Mouse (Mus musculus) megakaryocyte-erythroid progenitor cell, adult 5 weeks (primary cell): ENCODE results near the gene Chfr. TPM values are rescaled to one million over a fixed set of nuclear protein-coding genes. Genes with fewer than 3 reads are reported as not detected.

Experiments
- polyA plus RNA-seq: library from polyadenylated mRNA; stranded (reverse); fragments of >175 nt; gene quantifications from 2 replicates; pipeline ENCODE4 v1.2.3, GENCODE M21; 2012

Gene Chfr
- 43.5 and 55.3 TPM in 2 replicates for polyA plus RNA-seq

GRCm38 (mm10) chr5:110135293-110136086 lies at the start of gene Chfr:
Gene Chfr (plus strand): TSS chr5:110135842.

DNA sequence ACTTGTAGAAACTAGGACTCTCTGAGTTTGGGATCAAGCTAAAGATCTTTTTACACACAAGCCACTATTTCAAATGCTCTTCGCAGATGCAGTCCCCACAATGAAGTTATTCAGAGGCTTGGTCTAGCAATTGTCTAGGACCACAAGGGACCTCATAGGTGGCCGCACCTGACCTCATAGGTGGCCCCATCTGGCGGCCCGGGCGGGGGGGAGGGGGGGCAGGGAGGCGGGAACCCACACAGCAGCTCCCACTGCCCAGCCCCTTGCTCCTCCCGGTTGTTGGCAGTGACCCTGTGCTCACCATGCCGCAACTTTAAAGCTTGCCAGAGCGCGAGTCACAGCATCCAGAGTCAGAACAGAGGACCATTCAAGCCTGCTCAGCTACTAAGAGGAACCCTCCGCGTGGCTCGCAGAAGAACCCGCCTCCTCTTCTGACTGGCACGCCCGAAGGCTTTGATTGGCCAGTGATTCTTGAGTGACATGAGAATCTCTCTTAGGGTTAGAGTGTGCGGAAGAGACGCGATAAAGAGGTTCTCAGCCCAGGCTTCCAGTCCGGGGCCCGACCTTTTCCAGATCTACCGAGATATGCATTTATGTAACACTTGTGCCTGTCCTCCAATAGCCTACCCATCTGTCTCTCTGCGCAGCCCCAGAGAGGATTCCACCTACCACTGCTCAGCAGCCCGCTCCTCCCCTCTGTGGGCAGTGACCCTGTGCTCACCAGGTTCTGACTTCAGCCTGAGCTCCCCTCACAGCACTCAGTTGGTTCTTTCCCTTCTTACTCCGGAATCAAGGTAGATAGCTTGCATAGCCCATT lies 41.4 kb upstream of the Chfr start, which contains the start of gene Gm35315:
Gene Gm35315 (minus strand): TSS at position 391 of the 817 bp plus-strand sequence.

GRCm38 (mm10) chr5:110099656-110100580 lies 35.7 kb upstream of the Chfr start, which contains the start of gene Plcxd1:
Gene Plcxd1 (plus strand): TSS chr5:110099969.

DNA sequence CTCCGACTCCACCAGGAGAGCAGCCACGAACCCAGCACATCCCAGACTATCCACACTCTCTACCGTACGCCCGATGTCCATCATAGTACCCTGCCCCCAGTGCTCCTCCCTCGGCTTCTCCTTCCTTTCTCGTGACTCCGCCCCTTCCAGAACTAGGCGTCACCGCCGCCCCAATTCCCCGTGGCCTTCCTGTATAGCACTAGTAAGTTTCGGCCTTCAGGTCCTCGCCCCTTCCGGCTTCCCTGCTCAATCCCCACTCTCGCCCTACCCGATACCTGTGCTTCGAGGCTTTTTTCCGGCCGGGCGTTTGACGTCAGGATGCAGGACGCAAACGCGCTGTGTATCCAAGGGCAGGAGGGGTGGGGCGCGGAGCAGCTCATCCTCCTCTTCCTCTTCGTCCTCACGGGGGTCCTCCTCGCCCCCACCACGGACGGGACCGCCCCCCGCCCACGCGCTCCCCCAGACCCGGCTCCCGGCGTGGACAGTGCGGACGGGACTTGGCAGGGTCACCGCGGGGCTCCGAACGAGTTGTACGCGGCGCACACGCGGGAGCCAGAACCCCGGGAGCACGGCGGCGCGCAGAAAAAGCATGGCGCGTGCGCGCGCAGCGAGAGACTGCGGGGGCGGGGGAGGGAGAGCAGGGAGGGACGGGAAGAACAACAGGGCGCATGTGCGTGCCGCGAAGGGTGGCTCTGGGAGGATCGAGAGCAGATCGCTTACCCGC lies 27.9 kb upstream of the Chfr start, which contains the start of gene Gtpbp6:
Gene Gtpbp6 (minus strand): TSS at position 617 of the 724 bp plus-strand sequence.

DNA sequence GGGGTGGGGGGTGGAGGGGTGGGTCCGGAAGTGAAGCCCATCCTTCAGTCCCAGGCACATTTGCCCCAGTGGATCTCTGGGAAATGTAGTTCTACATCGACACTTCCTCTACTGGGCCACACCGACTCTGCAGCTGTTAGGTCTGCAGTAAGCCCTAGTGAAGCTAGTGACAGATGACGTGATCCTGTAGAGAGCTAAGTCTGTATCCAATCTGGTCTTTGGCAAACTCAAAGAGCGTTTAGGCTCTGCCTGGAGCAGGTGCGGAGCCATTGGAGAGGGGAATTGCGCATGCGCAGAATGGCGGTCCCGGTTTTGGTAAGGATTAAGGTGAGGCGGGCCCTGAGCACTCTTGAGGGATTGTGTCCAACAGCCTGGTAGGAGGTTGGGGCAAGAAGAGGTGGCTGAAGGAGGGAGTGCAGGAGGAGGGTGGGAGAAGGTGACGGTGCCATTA lies 25.6 kb upstream of the Chfr start, which contains the start of gene Zfp605:
Gene Zfp605 (plus strand): TSS at position 102 of the 451 bp plus-strand sequence.

GRCm38 (mm10) chr5:110176362-110177020 lies 40.8 kb downstream of the Chfr start, which contains the start of gene Golga3:
Gene Golga3 (plus strand): TSS chr5:110176701.

Other genes with a start within 250 kb of the Chfr start
- gene Gm15446, start 212.4 kb upstream of the Chfr start, polyA plus RNA-seq = 0.28 and 0.30 TPM in 2 replicates
- gene Zfp932, start 139.3 kb upstream of the Chfr start, polyA plus RNA-seq = 0.65 and 1.6 TPM in 2 replicates
- 0.09 TPM in 1 of 2 replicates, not detected in the other for gene Gm17655, start 63.3 kb upstream of the Chfr start, polyA plus RNA-seq
- 0.03 TPM in 1 of 2 replicates, not detected in the other for gene Gm35315, start 41.4 kb upstream of the Chfr start, polyA plus RNA-seq
- 0.08 and 0.09 TPM in 2 replicates for gene Plcxd1, start 35.9 kb upstream of the Chfr start, polyA plus RNA-seq
- 86.3 and 108 TPM in 2 replicates for gene Gtpbp6, start 27.6 kb upstream of the Chfr start, polyA plus RNA-seq
- 0.37 and 0.67 TPM in 2 replicates for gene Zfp605, start 25.8 kb upstream of the Chfr start, polyA plus RNA-seq
- 3.3 and 3.5 TPM in 2 replicates for gene Golga3, start 40.9 kb downstream of the Chfr start, polyA plus RNA-seq
- gene Ankle2, start 95.2 kb downstream of the Chfr start, polyA plus RNA-seq = 14.0 and 15.1 TPM in 2 replicates
- gene Pgam5, start 134.1 kb downstream of the Chfr start, polyA plus RNA-seq = 11.6 and 13.4 TPM in 2 replicates
- gene Pxmp2, start 150.3 kb downstream of the Chfr start, polyA plus RNA-seq = 12.7 and 13.9 TPM in 2 replicates
- 15.1 and 23.6 TPM in 2 replicates for gene Pole, start 150.5 kb downstream of the Chfr start, polyA plus RNA-seq
- not detected in 2 replicates for gene P2rx2, start 207.4 kb downstream of the Chfr start, polyA plus RNA-seq
- gene Lrcol1, start 208.9 kb downstream of the Chfr start, polyA plus RNA-seq = not detected in 2 replicates